Mouse (Mus musculus) cerebellum, adult 2 months (tissue): ENCODE measurements at regions not wholly inside any gene's neighbourhood (a gene's known extent, or its start where the extent isn't known, plus 50 kb on each side); places are given as distances from the start of the nearest gene placed in this dataset.

Experiments used
- CTCF ChIP-seq: fragments of 200-500 bp; IDR thresholded peaks from 2 replicates; pipeline ENCODE4 v1.5.1; 2011; ENCODE audit warnings: low read depth, mild to moderate bottlenecking, control low read depth, low read length, moderate library complexity, borderline replicate concordance; ENCODE audit not compliant: insufficient read depth
- POLR2A ChIP-seq: fragments of 200-500 bp; IDR thresholded peaks from 2 replicates; pipeline ENCODE4 v1.6.1; 2011; ENCODE audit warnings: low read length, control low read depth, borderline replicate concordance; ENCODE audit not compliant: insufficient read depth

GRCm38 (mm10) chr19:30435054-30435738 is 114.3 kb downstream of the Dkk1 start:
- TF ChIP-seq CTCF (no peak), POLR2A (no peak)
